Mouse (Mus musculus): ENCODE data around the gene Lrrc39.

The Lrrc39 gene

GRCm38 (mm10) chr3:116614295-116614892 is 51.6 kb downstream of the Lrrc39 start, which contains the start of gene Trmt13:
Gene Trmt13 (minus strand): TSS chr3:116614587.
- DNase-seq = no peak

DNA sequence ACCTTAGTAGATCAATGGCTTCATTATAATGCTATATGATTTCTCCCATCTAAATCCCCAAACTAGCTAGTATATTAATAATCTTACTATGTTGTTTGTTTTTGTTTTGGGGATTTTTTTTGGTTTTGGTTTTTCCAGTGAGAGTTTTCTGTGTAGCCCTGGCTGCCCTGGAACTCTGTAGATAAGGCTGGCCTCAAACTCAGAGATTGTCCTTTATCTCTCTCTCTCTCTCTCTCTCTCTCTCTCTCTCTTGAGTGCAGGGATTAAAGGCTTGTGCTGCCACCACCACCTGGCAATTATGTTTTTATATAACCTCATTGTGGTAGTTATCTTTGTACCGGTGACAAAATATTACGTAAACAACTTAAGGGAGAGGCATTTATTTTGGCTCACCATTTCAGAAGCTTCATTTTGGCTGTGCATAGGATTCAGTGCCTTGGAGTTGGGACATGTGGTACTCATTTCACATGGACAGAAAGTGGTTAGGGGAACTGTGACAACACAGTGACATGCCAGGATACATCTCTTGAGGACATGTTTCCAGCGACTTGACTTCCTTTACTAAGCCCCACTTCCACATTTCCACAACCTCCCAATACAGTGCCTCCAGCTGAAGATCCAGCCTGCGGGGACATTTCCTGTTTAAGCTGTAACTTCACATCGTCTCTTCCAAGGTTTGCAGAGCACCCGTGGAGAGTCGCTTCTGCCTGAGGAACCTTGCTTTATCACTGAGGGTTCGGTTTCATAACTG is 52.7 kb downstream of the Lrrc39 start:
- DNase-seq = no peak

GRCm38 (mm10) chr3:116618855-116619254 is 56.1 kb downstream of the Lrrc39 start:
- no peak for DNase-seq

- no peak for DNase-seq
These were observed 58.0 kb downstream of the Lrrc39 start for GRCm38 (mm10) chr3:116620636-116621370.

DNA sequence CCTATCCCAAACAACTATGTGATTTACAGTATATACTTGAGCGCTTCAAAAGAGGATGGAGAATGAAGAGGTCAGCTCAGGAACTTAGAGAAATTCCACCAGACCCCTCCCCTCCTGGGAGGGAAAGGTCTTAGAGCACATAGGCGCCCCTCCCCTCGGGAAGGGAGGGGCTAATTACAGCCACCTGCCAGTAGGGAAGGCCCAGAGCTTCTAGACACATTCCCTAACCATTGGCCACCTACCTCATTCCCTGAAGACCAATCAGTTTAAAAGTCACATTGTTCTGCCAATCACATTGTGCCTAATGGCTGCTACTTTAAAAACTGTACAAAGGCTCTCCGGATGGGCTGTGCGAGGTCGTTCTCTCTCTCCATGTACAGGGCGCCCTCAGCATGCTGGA is 59.9 kb downstream of the Lrrc39 start:
- DNase-seq = no peak

DNA sequence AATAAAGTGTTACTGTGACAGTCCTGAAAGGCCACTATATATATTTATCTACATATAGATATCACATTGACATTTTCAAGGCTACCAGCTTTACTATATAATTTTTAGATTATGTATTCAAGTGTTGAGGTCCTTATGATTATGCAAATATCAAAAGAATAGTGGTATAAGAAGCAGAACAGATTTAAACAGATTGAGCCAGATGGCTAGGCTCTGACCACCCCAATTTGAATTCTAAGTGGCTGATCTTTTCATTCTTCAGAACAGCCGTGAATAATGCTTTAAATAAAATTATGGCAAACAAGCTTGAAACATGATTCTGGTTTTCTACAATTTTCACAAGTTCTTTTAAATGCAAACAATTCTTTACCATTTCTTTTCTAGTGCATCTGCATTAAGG is 68.7 kb downstream of the Lrrc39 start:
- DNase-seq = no peak

Measured in thymus, adult 18-20 months (tissue).